Mouse (Mus musculus) megakaryocyte, embryonic 14.5 days (primary cell): ENCODE measurements around the gene Sphkap. TPM values are rescaled to one million over a fixed set of nuclear protein-coding genes. Genes with fewer than 3 reads are reported as not detected.

Source experiments
- H3K27me3 ChIP-seq: replicated peaks from 2 replicates; pipeline ENCODE3; 2012; ENCODE audit warnings: inconsistent platforms
- H3K36me3 ChIP-seq: replicated peaks from 2 replicates; pipeline ENCODE3; 2012; ENCODE audit warnings: low read length, inconsistent platforms, mixed read lengths
- H3K4me1 ChIP-seq: 2 replicates; pipeline ENCODE4 v1.6.1; 2012; ENCODE audit warnings: inconsistent platforms
- H3K4me3 ChIP-seq: replicated peaks from 2 replicates; pipeline ENCODE3; 2012; ENCODE audit warnings: moderate library complexity, mild to moderate bottlenecking, inconsistent platforms
- H3K9me3 ChIP-seq: 2 replicates; pipeline ENCODE4 v1.6.1; 2012; ENCODE audit warnings: inconsistent platforms
- FLI1 ChIP-seq: IDR thresholded peaks from 2 replicates; pipeline ENCODE4 v1.6.1; 2012; ENCODE audit warnings: low read length, inconsistent platforms, mixed read lengths
- GATA1 ChIP-seq: IDR thresholded peaks from 3 replicates; pipeline ENCODE4 v1.6.1; 2012; ENCODE audit warnings: mixed read lengths, low read length, inconsistent platforms, borderline replicate concordance
- polyA plus RNA-seq: library from polyadenylated mRNA; stranded (reverse); fragments of >175 nt; gene quantifications from 2 replicates; pipeline ENCODE4 v1.2.3, GENCODE M21; 2012; ENCODE audit warnings: low replicate concordance; ENCODE audit not compliant: insufficient read depth

The Sphkap gene
- polyA plus RNA-seq, 1 experiment: not detected

GRCm38 (mm10) chr1:83311607-83312295, 96.2 kb downstream of the Sphkap start:
- H3K4me3 ChIP-seq: no peak overlapping the region
- no peaks in the 10 kb centered on the region for H3K4me1 ChIP-seq
- TF ChIP-seq GATA1 (no peak), FLI1 (no peak)
- peaks cover 30% of the 10 kb centered on the region for H3K9me3 ChIP-seq
- H3K27me3 ChIP-seq: no peaks in the 10 kb centered on the region
- H3K36me3 ChIP-seq: no peaks in the 10 kb centered on the region

DNA sequence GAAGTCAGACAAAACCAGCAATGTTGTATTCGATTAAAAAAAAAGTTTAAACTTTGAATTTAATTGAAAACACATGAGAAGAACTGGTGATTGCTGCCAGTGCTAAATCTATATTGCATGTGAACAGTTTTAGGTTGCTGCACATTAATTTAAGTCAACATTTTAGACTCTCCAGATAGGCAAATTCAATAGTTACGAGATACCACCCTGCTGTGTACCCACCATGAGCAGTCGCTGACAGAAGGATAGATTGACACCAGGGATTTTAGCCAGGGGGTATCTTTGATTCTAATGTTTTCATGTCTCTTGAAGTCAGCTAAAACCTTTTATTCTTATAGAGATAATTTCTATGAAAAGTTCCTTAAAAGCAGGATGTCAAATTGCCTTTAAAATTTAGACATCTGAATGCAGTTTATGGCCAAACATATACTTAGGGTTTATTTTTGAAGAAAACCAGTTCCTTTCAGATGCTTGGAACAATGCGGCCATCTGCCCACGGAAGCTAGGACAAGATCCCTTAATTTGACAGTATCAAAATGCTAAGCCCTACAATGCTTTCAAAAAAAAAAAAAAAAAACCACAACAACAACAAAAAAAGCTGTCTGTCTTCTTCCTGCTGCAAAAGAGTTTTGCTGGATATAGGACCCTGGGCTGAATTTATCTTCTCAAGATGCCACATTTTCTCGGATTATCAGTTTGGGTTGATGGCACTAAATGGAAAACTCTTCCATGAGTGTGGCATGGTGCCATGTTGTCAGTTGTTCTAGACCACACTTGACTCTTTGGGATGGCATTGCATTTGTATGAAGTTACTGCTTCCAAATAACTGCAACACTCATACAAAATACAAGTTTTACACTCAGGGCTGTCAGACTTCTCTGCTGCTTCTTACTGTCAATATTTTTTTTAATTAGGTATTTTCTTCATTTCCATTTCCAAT, 110.6 kb downstream of the Sphkap start:
- no peaks in the 10 kb centered on the region for H3K36me3 ChIP-seq
- H3K4me1 ChIP-seq: no peaks in the 10 kb centered on the region
- no peaks in the 10 kb centered on the region for H3K27me3 ChIP-seq
- H3K4me3 ChIP-seq: no peak overlapping the region
- no peak for TF ChIP-seq FLI1
- TF ChIP-seq GATA1: no peak
- no peaks in the 10 kb centered on the region; the same call in 1 of the 2 replicates for H3K9me3 ChIP-seq

GRCm38 (mm10) chr1:83285866-83286265, 122.1 kb downstream of the Sphkap start:
- Histone ChIP-seq H3K27me3 (no peaks in the 10 kb centered on the region), H3K36me3 (no peaks in the 10 kb centered on the region), H3K9me3 (peaks cover 8% of the 10 kb centered on the region), H3K4me1 (no peaks in the 10 kb centered on the region), H3K4me3 (no peak overlapping the region)
- no peak for TF ChIP-seq FLI1

DNA sequence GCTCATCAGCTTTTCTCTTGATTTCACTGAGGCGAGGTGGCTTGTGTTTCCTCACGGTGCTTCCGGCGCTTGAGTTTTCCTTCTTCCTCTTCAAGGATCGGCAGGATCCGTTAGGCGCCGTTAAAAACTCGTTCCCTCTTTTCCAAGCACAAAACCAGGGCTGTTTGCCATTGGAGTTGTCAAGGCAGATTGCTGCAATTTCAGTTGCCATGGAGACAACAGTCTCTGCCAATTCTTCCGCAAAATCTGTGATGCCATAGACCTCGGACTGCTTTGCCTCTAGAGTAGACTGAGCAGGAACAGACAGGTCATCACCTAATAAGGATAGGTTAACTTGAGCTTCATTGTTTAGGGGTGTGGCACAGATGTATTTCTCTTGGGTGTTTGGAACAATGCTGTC, 131.0 kb downstream of the Sphkap start:
- no peak overlapping the region for H3K4me3 ChIP-seq
- TF ChIP-seq FLI1 (no peak), GATA1 (no peak)
- H3K9me3 ChIP-seq: peaks cover 47% of the 10 kb centered on the region
- no peaks in the 10 kb centered on the region for H3K27me3 ChIP-seq
- H3K36me3 ChIP-seq: no peaks in the 10 kb centered on the region
- H3K4me1 ChIP-seq: no peaks in the 10 kb centered on the region

DNA sequence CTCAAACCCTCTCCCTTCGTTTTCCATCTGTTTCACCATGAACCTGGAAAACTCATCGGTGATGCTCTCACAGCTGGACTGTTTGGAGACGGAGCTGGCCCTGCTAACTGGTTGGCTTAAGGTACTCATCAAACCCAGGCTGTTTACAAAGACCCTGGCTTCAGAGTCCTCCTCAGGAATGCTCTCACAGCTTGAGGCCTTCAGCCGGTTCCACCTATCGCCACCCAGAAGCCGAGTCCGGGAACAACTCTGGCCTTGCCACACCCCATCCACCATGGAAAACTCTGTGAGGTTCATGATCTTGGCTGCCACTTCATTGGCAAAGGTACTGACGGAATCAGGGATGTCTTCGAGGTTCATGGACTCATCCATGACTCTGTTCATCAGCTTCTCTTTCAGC, 131.4 kb downstream of the Sphkap start:
- no peak overlapping the region for H3K4me3 ChIP-seq
- H3K36me3 ChIP-seq: no peaks in the 10 kb centered on the region
- TF ChIP-seq FLI1: no peak
- TF ChIP-seq GATA1: no peak
- H3K4me1 ChIP-seq: no peaks in the 10 kb centered on the region
- H3K9me3 ChIP-seq: peaks cover 47% of the 10 kb centered on the region
- no peaks in the 10 kb centered on the region for H3K27me3 ChIP-seq

GRCm38 (mm10) chr1:83251746-83252145, 156.3 kb downstream of the Sphkap start:
- Histone ChIP-seq H3K36me3 (no peaks in the 10 kb centered on the region), H3K9me3 (peaks cover 7% of the 10 kb centered on the region; the same call in 1 of the 2 replicates), H3K4me3 (no peak overlapping the region), H3K4me1 (no peaks in the 10 kb centered on the region), H3K27me3 (no peaks in the 10 kb centered on the region)
- TF ChIP-seq GATA1: no peak
- TF ChIP-seq FLI1: no peak

GRCm38 (mm10) chr1:83248235-83248746, 159.7 kb downstream of the Sphkap start:
- Histone ChIP-seq H3K4me1 (no peaks in the 10 kb centered on the region), H3K36me3 (no peaks in the 10 kb centered on the region), H3K9me3 (peaks cover 7% of the 10 kb centered on the region; the same call in 1 of the 2 replicates), H3K4me3 (no peak overlapping the region), H3K27me3 (no peaks in the 10 kb centered on the region)
- no peak for TF ChIP-seq GATA1

- Histone ChIP-seq H3K9me3 (0 out of 2 replicates have a peak, but pooled peaks cover 3% of the 10 kb centered on the region), H3K36me3 (no peaks in the 10 kb centered on the region), H3K4me1 (no peaks in the 10 kb centered on the region), H3K27me3 (no peaks in the 10 kb centered on the region), H3K4me3 (no peak overlapping the region)
- TF ChIP-seq GATA1 (no peak), FLI1 (no peak)
Observed at GRCm38 (mm10) chr1:83227946-83228345, 180.1 kb downstream of the Sphkap start.

DNA sequence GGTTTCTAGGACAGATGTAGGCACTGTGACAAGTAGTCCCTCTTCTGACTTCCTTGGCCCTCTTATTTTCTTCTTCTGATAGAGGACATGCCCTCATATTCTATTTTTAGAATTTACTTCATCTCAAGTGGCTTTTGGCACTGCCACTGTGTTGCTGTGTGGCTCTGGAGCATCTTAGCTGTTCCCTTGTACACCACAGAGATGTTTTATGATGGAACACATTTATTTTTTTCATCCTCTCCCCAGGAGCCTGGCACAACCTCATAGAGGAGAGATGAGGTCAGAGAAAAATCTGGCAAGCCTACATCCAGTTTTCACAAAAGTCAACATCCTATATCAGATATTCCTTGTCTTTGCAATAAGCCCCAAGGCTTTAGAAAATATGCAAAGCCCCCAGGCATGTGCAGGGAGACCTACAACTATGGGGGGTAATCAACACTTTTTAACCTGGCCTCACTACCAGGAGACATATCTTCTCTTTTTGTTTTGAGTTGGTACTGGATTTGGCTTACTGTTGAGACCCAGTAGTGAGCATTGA, 183.5 kb downstream of the Sphkap start:
- TF ChIP-seq GATA1: no peak
- no peak for TF ChIP-seq FLI1
- Histone ChIP-seq H3K9me3 (peaks cover 16% of the 10 kb centered on the region), H3K27me3 (no peaks in the 10 kb centered on the region), H3K36me3 (no peaks in the 10 kb centered on the region), H3K4me1 (no peaks in the 10 kb centered on the region), H3K4me3 (no peak overlapping the region)

DNA sequence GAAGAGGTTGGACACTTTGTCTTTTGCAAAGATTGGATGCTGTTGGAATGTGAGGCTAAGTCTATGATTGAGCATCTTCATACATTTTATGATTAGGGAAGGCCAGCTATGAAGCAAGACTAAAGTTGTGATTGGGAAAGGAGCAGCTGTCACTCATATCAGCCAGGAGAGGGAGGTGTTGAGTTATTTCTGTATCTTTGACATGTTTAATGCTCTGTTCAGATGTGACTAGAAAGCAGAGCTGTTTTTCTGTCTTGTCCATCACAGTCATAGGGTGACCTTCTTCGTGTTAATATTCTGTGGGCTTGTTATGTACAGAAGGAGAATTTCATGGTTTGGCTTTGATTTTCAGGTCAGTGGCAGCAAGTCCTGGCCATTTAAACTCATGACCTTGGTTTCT, 184.9 kb downstream of the Sphkap start:
- Histone ChIP-seq H3K36me3 (no peaks in the 10 kb centered on the region), H3K4me1 (no peaks in the 10 kb centered on the region), H3K4me3 (no peak overlapping the region), H3K27me3 (no peaks in the 10 kb centered on the region), H3K9me3 (peaks cover 13% of the 10 kb centered on the region)
- TF ChIP-seq FLI1 (no peak), GATA1 (no peak)
